Mouse (Mus musculus) stomach, postnatal 0 days (tissue): ENCODE results near the gene Tppp3. TPM values are rescaled to one million over a fixed set of nuclear protein-coding genes. Genes with fewer than 3 reads are reported as not detected.
A peak's percentile ranks its signal among the peaks of the same experiment; 100 is the strongest.

Experiments used
- ATAC-seq: fragments of 200-750 bp; cut with Nextera tagmentation; 2 replicates; pipeline ENCODE4 v1.8.0; 2017; ENCODE audit not compliant: low FRiP score, low TSS enrichment
- DNase-seq: peaks from one replicate; pipeline ENCODE4 v3.0.0-alpha.2; 2016; ENCODE audit warnings: low spot score
- H3K27ac ChIP-seq: fragments of 300-500 bp; sonication (generic); replicated peaks from 2 replicates; pipeline ENCODE4 v1.5.1; 2014; ENCODE audit warnings: mild to moderate bottlenecking, control low read depth
- H3K27me3 ChIP-seq: fragments of 300-500 bp; sonication (generic); 2 replicates; pipeline ENCODE4 v1.6.1; 2014; ENCODE audit warnings: low read length; ENCODE audit not compliant: control insufficient read depth, insufficient read depth
- H3K36me3 ChIP-seq: fragments of 300-500 bp; sonication (generic); 2 replicates; pipeline ENCODE4 v1.6.1; 2014; ENCODE audit warnings: low read length, mixed read lengths; ENCODE audit not compliant: control insufficient read depth, insufficient read depth
- H3K4me1 ChIP-seq: fragments of 300-500 bp; sonication (generic); replicated peaks from 2 replicates; pipeline ENCODE4 v1.6.1; 2014; ENCODE audit warnings: antibody characterized with exemption; ENCODE audit not compliant: control insufficient read depth, insufficient read depth
- H3K4me2 ChIP-seq: fragments of 300-500 bp; sonication (generic); replicated peaks from 2 replicates; pipeline ENCODE4 v1.6.1; 2014; ENCODE audit warnings: low read depth, mild to moderate bottlenecking, control low read depth, moderate library complexity
- H3K4me3 ChIP-seq: fragments of 300-500 bp; sonication (generic); 2 replicates; pipeline ENCODE4 v1.5.1; 2014; ENCODE audit warnings: low read depth, low read length, control low read depth
- H3K9ac ChIP-seq: fragments of 300-500 bp; sonication (generic); 2 replicates; pipeline ENCODE4 v1.6.1; 2014; ENCODE audit warnings: mild to moderate bottlenecking, low read length, control low read depth, mixed read lengths
- H3K9me3 ChIP-seq: fragments of 300-500 bp; sonication (generic); 2 replicates; pipeline ENCODE4 v1.6.1; 2016; ENCODE audit warnings: low read length; ENCODE audit not compliant: control insufficient read depth
- CTCF ChIP-seq: IDR thresholded peaks from 2 replicates; pipeline ENCODE4 v1.5.1; 2016; ENCODE audit warnings: antibody characterized with exemption, low read depth, mild to moderate bottlenecking, moderate library complexity
- EP300 ChIP-seq: optimal IDR thresholded peaks from 2 replicates; pipeline ENCODE3; 2016; ENCODE audit warnings: antibody characterized with exemption
- WGBS: fragments of 180-500 bp; shearing (Covaris S2); extraction: QIAGEN DNeasy Blood & Tissue Kit; methylation state at CpG from one replicate; pipeline ENCODE4 v1.1.7; 2014; 5-methylcytosine and 5-hydroxymethylcytosine counted together
- polyA plus RNA-seq: library from polyadenylated mRNA; unstranded; fragments of >200 nt; fragmentation: Nextera tagmentation; extraction: Ambion mirVana; gene quantifications from 2 replicates; pipeline ENCODE4 v1.2.1, GENCODE M21; 2015

Tppp3 gene
- polyA plus RNA-seq, 1 experiment from 2014 or later = 99.8 TPM

GRCm38 (mm10) chr8:105469816-105470215 is 1.5 kb downstream of the Tppp3 start:
- H3K36me3 ChIP-seq = peaks cover 4% of the 10 kb centered on the region; the same call in 1 of the 2 replicates
- TF ChIP-seq CTCF = no peak
- TF ChIP-seq EP300 = no peak
- H3K4me1 ChIP-seq = peaks cover 2% of the 10 kb centered on the region; the same call in 1 of the 2 replicates
- DNase-seq (peak; percentile 12), ATAC-seq (no peak)
- H3K4me3 ChIP-seq = peak overlapping the region; percentile 36; the same call in 1 of the 2 replicates
- H3K9me3 ChIP-seq = no peaks in the 10 kb centered on the region
- no peak overlapping the region for H3K9ac ChIP-seq
- no peaks in the 10 kb centered on the region for H3K27me3 ChIP-seq
- no peak overlapping the region for H3K27ac ChIP-seq
- H3K4me2 ChIP-seq = peak overlapping the region; percentile 56
- 65% methylated on average over 5 of the region's 5 CpGs for WGBS

- TF ChIP-seq EP300 (no peak), CTCF (no peak)
- H3K4me3 ChIP-seq = no peak overlapping the region
- H3K4me1 ChIP-seq = peaks cover 2% of the 10 kb centered on the region; the same call in 1 of the 2 replicates
- H3K36me3 ChIP-seq = peaks cover 4% of the 10 kb centered on the region; the same call in 1 of the 2 replicates
- 0 out of 2 replicates have a peak, but pooled peaks have one; percentile 11 for ATAC-seq
- peak overlapping the region; percentile 56 for H3K4me2 ChIP-seq
- no peaks in the 10 kb centered on the region for H3K27me3 ChIP-seq
- no peaks in the 10 kb centered on the region for H3K9me3 ChIP-seq
- DNase-seq = peak; percentile 62
- H3K9ac ChIP-seq = no peak overlapping the region
- no peak overlapping the region for H3K27ac ChIP-seq
- WGBS = 34% methylated on average over 5 of the region's 6 CpGs
These were observed 2.2 kb downstream of the Tppp3 start for GRCm38 (mm10) chr8:105469041-105469695.

- Histone ChIP-seq H3K9ac (no peak overlapping the region), H3K36me3 (peaks cover 4% of the 10 kb centered on the region; the same call in 1 of the 2 replicates), H3K4me2 (no peak overlapping the region), H3K4me1 (0 out of 2 replicates have a peak, but pooled peaks cover 2% of the 10 kb centered on the region), H3K27me3 (no peaks in the 10 kb centered on the region), H3K4me3 (no peak overlapping the region), H3K27ac (no peak overlapping the region), H3K9me3 (no peaks in the 10 kb centered on the region)
- no peak for ATAC-seq
- DNase-seq = no peak
- TF ChIP-seq CTCF (no peak), EP300 (no peak)
- 91% methylated on average over 27 of the region's 27 CpGs for WGBS
These were observed 3.2 kb downstream of the Tppp3 start for GRCm38 (mm10) chr8:105468002-105468720.

- no peaks in the 10 kb centered on the region for H3K27me3 ChIP-seq
- ATAC-seq = no peak
- 0 out of 2 replicates have a peak overlapping the region, but pooled peaks have one; percentile 18 for H3K27ac ChIP-seq
- no peak for DNase-seq
- no peak overlapping the region for H3K4me2 ChIP-seq
- H3K9me3 ChIP-seq = no peaks in the 10 kb centered on the region
- no peak overlapping the region for H3K4me3 ChIP-seq
- no peak overlapping the region for H3K9ac ChIP-seq
- 0 out of 2 replicates have a peak, but pooled peaks cover 2% of the 10 kb centered on the region for H3K4me1 ChIP-seq
- TF ChIP-seq EP300 = no peak
- TF ChIP-seq CTCF = no peak
- WGBS = 88% methylated on average over 10 of the region's 10 CpGs
- H3K36me3 ChIP-seq = peaks cover 4% of the 10 kb centered on the region; the same call in 1 of the 2 replicates
These were observed 3.8 kb downstream of the Tppp3 start for GRCm38 (mm10) chr8:105467396-105467985.

- no peaks in the 10 kb centered on the region for H3K27me3 ChIP-seq
- no peak for ATAC-seq
- H3K4me1 ChIP-seq = 0 out of 2 replicates have a peak, but pooled peaks cover 2% of the 10 kb centered on the region
- WGBS = 63% methylated on average over 7 of the region's 7 CpGs
- H3K27ac ChIP-seq = no peak overlapping the region
- H3K4me3 ChIP-seq = no peak overlapping the region
- H3K36me3 ChIP-seq = peaks cover 4% of the 10 kb centered on the region; the same call in 1 of the 2 replicates
- H3K9ac ChIP-seq = no peak overlapping the region
- no peak for DNase-seq
- no peaks in the 10 kb centered on the region for H3K9me3 ChIP-seq
- TF ChIP-seq EP300 (no peak), CTCF (peak; percentile 28)
- H3K4me2 ChIP-seq = no peak overlapping the region
These were observed 4.5 kb downstream of the Tppp3 start for GRCm38 (mm10) chr8:105466700-105467291.
